Comparison of ENCODE assay signal across 26 mouse cellular contexts in the genomic region with DNA sequence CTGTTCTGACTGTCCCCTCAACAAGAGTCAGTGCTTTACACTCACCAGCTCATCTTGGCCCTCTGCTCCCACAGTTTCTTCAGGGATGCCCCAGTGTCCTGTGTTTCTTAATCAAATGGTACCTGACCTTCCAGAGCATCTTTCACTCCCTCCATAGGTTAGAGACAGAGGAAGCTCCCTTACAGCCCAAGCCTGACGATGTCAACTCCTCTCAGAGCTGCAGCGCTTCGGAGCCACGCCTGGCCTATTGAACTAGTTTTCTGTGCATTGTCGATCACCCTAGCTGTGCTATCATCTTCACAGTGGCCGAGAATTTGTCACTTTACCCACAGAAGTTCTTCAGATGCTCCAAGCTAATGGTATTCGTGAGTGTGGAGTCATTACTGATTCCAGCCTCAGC.
A peak's percentile ranks its signal among the peaks of the same experiment; 100 is the strongest.
DNase-seq lines count a peak whose midpoint lies in the region; ATAC-seq lines count a peak whose summit lies in the region.
"Had no signal": no experiment of that assay in that cellular context is flagged by ENCODE, and none has a peak within 500 bp of the region (broad histone marks: within the 10 kb centered on the region; RNA-seq: fewer than 3 reads in every experiment).

No protein-coding gene starts in this region.

- ATAC-seq in limb, embryonic 11.5 days (ENCODE audit: insufficient number of reproducible peaks, low FRiP score, low TSS enrichment, low read depth): no peak
- ATAC-seq in neural tube, embryonic 13.5 days (ENCODE audit: low read depth): no peak
- no peak for ATAC-seq in neural tube, embryonic 15.5 days (ENCODE audit: low FRiP score)
- ATAC-seq: activated CD4-positive, CD25-positive, alpha-beta regulatory T cell, adult 4 months; forebrain, embryonic 13.5 days; forebrain, embryonic 16.5 days; hindbrain, embryonic 16.5 days had no signal

- intact Hi-C loops in heart, postnatal 36 days (cut with DNase I): loop anchor here (5.0 kb wide), 1 partner anchor 88 kb away; a partner anchor contains a TSS

- no peak overlapping the region for H3K4me2 ChIP-seq in limb, embryonic 11.5 days (ENCODE audit: low read depth, severe bottlenecking)
- H3K4me2 ChIP-seq in neural tube, embryonic 13.5 days: no peak overlapping the region
- no peak overlapping the region for H3K4me2 ChIP-seq in neural tube, embryonic 15.5 days
- H3K4me2 ChIP-seq: embryonic facial prominence, embryonic 13.5 days; forebrain, embryonic 13.5 days; heart, embryonic 12.5 days; heart, embryonic 15.5 days had no signal

- H3K9ac ChIP-seq in limb, embryonic 11.5 days (ENCODE audit: low read length): no peak overlapping the region
- H3K9ac ChIP-seq in neural tube, embryonic 13.5 days: no peak overlapping the region
- H3K9ac ChIP-seq in neural tube, embryonic 15.5 days (replicated peaks): no peak overlapping the region
- H3K9ac ChIP-seq: embryonic facial prominence, embryonic 13.5 days; forebrain, embryonic 13.5 days; heart, embryonic 12.5 days; heart, embryonic 15.5 days had no signal

- WGBS in limb, embryonic 11.5 days: 73% methylated on average over 7 of the region's 7 CpGs
- 84% methylated on average over 7 of the region's 7 CpGs for WGBS in limb, embryonic 10.5 days
- whole genome bisulfite sequencing in neural tube, embryonic 13.5 days: 58% methylated on average over 7 of the region's 7 CpGs
- 59% methylated on average over 7 of the region's 7 CpGs for WGBS in neural tube, embryonic 15.5 days

- H3K4me3 ChIP-seq in limb, embryonic 11.5 days (ENCODE audit: low read depth, low read length): no peak overlapping the region
- no peak overlapping the region for H3K4me3 ChIP-seq in limb, embryonic 10.5 days
- H3K4me3 ChIP-seq in neural tube, embryonic 13.5 days: no peak overlapping the region
- H3K4me3 ChIP-seq in neural tube, embryonic 15.5 days (replicated peaks): no peak overlapping the region
- H3K4me3 ChIP-seq: embryonic facial prominence, embryonic 10.5 days; embryonic facial prominence, embryonic 13.5 days; forebrain, embryonic 10.5 days; forebrain, embryonic 13.5 days; heart, embryonic 12.5 days; heart, embryonic 15.5 days had no signal

- H3K4me1 ChIP-seq in limb, embryonic 11.5 days (ENCODE audit: control insufficient read depth, insufficient read depth, low read length): peaks cover 15% of the 10 kb centered on the region
- H3K4me1 ChIP-seq in limb, embryonic 10.5 days: peaks cover 61% of the 10 kb centered on the region
- H3K4me1 ChIP-seq in neural tube, embryonic 13.5 days (replicated peaks): peaks cover 90% of the 10 kb centered on the region
- peaks cover 66% of the 10 kb centered on the region for H3K4me1 ChIP-seq in neural tube, embryonic 15.5 days

- peak; percentile 76 for DNase-seq in heart, adult 11 months
- no peak for DNase-seq in heart, postnatal 36 days
- DNase-seq in limb, embryonic 11.5 days (ENCODE audit: low spot score): peak; percentile 19
- DNase-seq in limb, embryonic 10.5 days (ENCODE audit: low spot score): no peak
- DNase-seq: adrenal gland, adult 8-10 months; adrenal gland, postnatal 25 days; cerebellum, adult 11-12 months; cerebellum, adult 8-10 months; cerebellum, postnatal 10 days; cerebellum, postnatal 36 days; embryo, embryonic 11 days; gastrocnemius, postnatal 10 days; heart, adult 18-20 months; heart, postnatal 10 days; heart, postnatal 4 days had no signal

- no peaks in the 10 kb centered on the region for H3K9me3 ChIP-seq in limb, embryonic 11.5 days (ENCODE audit: control insufficient read depth, low read length)
- H3K9me3 ChIP-seq in limb, embryonic 10.5 days (replicated peaks): no peaks in the 10 kb centered on the region
- H3K9me3 ChIP-seq in neural tube, embryonic 13.5 days: no peaks in the 10 kb centered on the region
- no peaks in the 10 kb centered on the region for H3K9me3 ChIP-seq in neural tube, embryonic 15.5 days (replicated peaks)
- H3K9me3 ChIP-seq: embryonic facial prominence, embryonic 10.5 days; embryonic facial prominence, embryonic 13.5 days; forebrain, embryonic 10.5 days; forebrain, embryonic 13.5 days; heart, embryonic 12.5 days; heart, embryonic 15.5 days had no signal

- no peaks in the 10 kb centered on the region for H3K36me3 ChIP-seq in limb, embryonic 11.5 days (ENCODE audit: control insufficient read depth, insufficient read depth, low read length)
- peaks cover 6% of the 10 kb centered on the region for H3K36me3 ChIP-seq in limb, embryonic 10.5 days
- peaks cover 2% of the 10 kb centered on the region; the same call in 1 of the 2 replicates for H3K36me3 ChIP-seq in neural tube, embryonic 13.5 days
- 0 out of 2 replicates have a peak, but pooled peaks cover 3% of the 10 kb centered on the region for H3K36me3 ChIP-seq in neural tube, embryonic 15.5 days
- H3K36me3 ChIP-seq: heart, embryonic 15.5 days had no signal

- no peak overlapping the region for H3K27ac ChIP-seq in limb, embryonic 11.5 days (replicated peaks; ENCODE audit: low read depth, low read length)
- H3K27ac ChIP-seq in limb, embryonic 10.5 days: no peak overlapping the region
- H3K27ac ChIP-seq in neural tube, embryonic 13.5 days (replicated peaks): peak overlapping the region; percentile 35; the same call in 1 of the 2 replicates
- H3K27ac ChIP-seq in neural tube, embryonic 15.5 days (replicated peaks): no peak overlapping the region
- H3K27ac ChIP-seq: embryonic facial prominence, embryonic 10.5 days; embryonic facial prominence, embryonic 13.5 days; forebrain, embryonic 10.5 days; forebrain, embryonic 13.5 days; heart, embryonic 15.5 days had no signal

- H3K27me3 ChIP-seq in limb, embryonic 11.5 days (ENCODE audit: control insufficient read depth, insufficient read depth, low read length): no peaks in the 10 kb centered on the region
- no peaks in the 10 kb centered on the region for H3K27me3 ChIP-seq in limb, embryonic 10.5 days (ENCODE audit: low read depth, poor library complexity, severe bottlenecking)
- no peaks in the 10 kb centered on the region for H3K27me3 ChIP-seq in neural tube, embryonic 13.5 days
- no peaks in the 10 kb centered on the region for H3K27me3 ChIP-seq in neural tube, embryonic 15.5 days (replicated peaks)
- H3K27me3 ChIP-seq: embryonic facial prominence, embryonic 13.5 days; forebrain, embryonic 13.5 days; heart, embryonic 12.5 days; heart, embryonic 15.5 days had no signal

Comparison
In these comparisons a context has a peak if more than half of its experiments do, and no peak if none do; other contexts are left out.
1. DNase-seq: peak in heart, adult 11 months (single experiment) and limb, embryonic 11.5 days (single experiment); none in heart, postnatal 36 days (0 of 2) and limb, embryonic 10.5 days (single experiment).